Mouse (Mus musculus): ENCODE measurements around the gene Exoc3l2. TPM values are rescaled to one million over a fixed set of nuclear protein-coding genes. Genes with fewer than 3 reads are reported as not detected.
A peak's percentile ranks its signal among the peaks of the same experiment; 100 is the strongest.

Exoc3l2 gene
- total RNA-seq, 1 experiment from 2014 or later: 2.2 TPM

DNA sequence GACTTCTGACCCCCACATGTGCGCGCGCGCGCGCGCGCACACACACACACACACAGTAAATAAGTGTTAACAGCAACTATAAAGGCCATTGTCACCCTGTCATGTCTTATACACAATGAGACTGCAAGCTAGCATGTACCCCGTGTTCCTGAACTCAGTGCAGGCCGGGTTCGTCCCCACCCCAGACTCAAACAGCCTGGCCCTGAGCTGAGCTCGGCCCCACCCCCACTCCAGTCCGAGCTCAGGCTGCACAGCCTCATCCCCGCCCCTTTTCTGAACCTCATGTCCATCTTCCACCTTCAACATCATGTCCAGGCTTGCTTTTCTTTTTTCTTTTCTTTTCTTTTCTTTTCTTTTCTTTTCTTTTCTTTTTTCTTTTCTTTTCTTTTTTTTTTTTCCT is 7.2 kb downstream of the Exoc3l2 start:
- ATAC-seq (replicated peaks in 1 of 2; ENCODE audit: insufficient read depth in 1 of 2, low FRiP score in 2 of 2, low TSS enrichment in 1 of 2, low read depth in 1 of 2, poor library complexity in 2 of 2, severe bottlenecking in 2 of 2): no peak

DNA sequence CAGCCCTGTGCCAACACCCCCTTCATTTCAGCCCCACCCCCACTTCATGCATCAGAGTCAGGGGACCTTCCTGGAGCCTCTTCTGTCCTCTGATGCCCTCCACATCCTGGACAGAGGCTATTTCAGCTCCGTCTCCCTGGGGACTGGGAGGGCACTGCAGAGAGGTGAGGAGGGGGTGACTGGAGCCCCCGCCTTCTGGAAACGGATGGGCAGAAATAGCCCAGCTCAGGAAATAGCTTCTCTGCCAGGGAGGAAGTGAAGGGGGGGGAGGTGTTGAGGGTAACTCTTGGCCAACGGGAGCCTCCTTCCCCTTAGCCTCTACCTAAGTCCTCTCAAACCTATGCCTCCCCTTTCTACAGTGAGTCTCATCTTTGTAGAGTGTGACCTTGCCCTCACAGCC is 9.3 kb downstream of the Exoc3l2 start:
- peak; percentile 67 to 73 for ATAC-seq (replicated peaks in 1 of 2; ENCODE audit: insufficient read depth in 1 of 2, low FRiP score in 2 of 2, low TSS enrichment in 1 of 2, low read depth in 1 of 2, poor library complexity in 2 of 2, severe bottlenecking in 2 of 2)

DNA sequence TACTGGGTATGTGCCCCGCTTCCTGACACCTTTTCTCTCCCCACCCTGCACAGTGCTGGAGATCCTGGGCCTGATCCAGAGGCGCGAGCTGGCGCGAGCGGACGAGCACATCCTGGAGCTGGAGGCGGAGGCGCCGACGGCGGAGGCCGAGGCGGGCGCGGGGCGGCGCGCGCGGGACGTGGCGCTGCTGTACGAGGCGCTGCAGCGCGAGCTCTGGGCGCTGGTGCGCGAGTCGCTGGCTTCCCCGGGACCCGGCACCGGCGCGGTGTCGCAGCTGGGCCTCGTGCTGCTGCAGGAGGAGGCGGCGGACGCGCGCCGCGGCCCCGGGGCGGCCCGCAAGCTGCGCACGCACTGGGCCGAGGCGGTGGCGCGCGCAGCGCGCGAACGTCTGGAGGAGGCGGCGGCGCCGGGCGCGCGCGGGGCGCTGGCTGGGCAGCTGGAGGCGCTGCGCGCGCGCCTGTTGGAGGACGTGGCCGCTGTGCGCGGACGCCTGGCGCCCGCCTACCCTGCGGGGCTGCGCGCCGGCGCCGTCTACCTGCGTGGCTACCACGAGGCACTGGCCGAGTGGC is 10.8 kb downstream of the Exoc3l2 start:
- ATAC-seq (replicated peaks in 1 of 2; ENCODE audit: insufficient read depth in 1 of 2, low FRiP score in 2 of 2, low TSS enrichment in 1 of 2, low read depth in 1 of 2, poor library complexity in 2 of 2, severe bottlenecking in 2 of 2): peak in 1 of 2 experiments; percentile 35; a peak in 2 of 4 replicates

DNA sequence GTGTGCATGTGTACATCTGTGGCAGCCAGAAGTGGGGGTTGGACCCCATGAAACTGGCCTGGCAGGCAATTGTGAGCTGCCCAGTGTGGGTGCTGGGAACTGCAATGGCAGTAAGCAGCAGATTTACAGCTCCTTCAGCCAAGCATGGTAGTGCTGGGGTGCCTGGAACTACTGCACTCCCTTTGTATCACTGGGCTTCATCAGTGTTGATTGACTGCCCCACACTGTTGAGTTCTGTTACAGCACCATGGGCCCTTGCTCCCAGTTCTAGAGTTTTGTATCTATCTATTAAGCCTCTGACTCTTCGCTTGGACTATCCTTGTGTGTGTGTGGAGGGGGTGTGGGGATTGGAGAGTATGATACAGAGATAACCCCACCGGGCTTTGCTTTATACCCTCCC is 14.0 kb downstream of the Exoc3l2 start:
- ATAC-seq (replicated peaks in 1 of 2; ENCODE audit: insufficient read depth in 1 of 2, low FRiP score in 2 of 2, low TSS enrichment in 1 of 2, low read depth in 1 of 2, poor library complexity in 2 of 2, severe bottlenecking in 2 of 2): peak; percentile 33 to 37; a peak in 2 of 4 replicates

DNA sequence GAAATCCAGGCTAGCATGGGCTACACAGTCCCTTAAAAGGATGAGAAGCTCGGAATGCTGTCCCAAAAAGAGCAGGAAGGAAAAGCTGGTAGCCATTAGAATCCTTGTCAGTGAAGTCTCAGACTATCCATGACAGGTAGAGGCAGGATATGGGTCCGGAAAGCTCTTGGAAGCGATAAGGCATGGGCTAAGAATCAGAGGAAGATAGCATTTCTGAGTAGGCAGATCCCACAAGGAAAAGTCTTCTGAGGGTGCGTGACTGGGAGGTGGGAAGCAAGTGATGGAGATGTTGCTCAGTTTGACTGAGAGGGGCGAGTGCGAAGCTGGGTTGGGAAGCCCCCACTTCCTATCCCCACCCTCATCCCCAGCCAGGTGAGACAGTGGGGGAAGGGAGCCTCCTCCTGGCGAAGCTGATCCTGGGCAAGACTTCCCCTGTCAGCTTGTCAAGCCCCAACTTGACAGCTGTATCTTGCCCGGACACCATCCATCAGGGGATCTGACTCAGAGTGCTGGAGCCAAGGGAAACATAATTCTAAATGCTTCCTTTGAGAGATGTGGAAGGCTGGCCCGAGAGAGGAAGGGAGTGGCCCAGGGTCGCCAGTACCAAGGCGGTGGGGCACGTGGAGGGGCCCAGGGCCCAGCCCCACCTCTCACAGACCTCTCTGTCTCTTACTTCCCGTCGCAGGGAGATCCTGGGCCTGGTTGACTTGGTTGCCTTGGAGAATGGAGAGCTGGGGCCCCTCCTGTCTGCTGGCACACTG is 14.7 kb downstream of the Exoc3l2 start:
- ATAC-seq (replicated peaks in 1 of 2; ENCODE audit: insufficient read depth in 1 of 2, low FRiP score in 2 of 2, low TSS enrichment in 1 of 2, low read depth in 1 of 2, poor library complexity in 2 of 2, severe bottlenecking in 2 of 2): no peak

DNA sequence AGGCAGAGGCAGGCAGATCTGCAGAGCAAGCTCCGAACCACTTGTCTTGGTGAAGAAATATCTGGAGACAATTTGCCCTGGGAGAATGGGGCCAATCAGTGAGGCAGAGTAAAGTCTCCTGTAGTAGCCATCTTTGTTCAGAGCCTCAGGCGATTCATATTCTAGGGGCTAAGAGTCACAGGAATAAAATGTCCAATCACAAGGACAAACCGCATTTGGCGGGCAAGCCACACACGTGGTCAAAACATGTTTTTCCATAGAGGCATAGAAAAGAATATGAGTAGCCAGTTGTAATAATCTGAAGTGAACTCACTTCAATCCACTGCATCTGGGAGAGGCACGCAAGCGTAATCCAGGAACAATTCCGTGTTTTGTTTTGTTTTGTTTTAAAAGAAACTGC is 20.1 kb downstream of the Exoc3l2 start:
- ATAC-seq (replicated peaks in 1 of 2; ENCODE audit: insufficient read depth in 1 of 2, low FRiP score in 2 of 2, low TSS enrichment in 1 of 2, low read depth in 1 of 2, poor library complexity in 2 of 2, severe bottlenecking in 2 of 2): no peak

DNA sequence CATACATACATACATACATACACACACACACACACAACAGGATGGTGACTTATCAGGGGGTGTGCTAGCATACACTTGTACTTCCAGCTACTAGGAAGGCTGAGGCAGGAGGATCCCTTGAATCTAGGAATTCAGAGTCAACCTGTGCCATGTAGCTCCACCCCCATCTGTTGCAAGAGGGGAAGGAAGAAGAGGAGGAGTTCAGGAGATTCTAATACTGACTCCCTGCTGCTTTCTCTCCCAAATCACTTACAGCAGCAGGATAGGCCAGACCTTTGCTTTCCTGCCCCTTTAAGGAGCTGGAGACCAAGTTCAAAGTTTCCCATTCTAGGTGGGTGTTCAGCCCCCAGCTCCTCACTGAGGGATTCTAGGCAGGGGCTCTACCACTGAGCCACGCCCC is 22.4 kb downstream of the Exoc3l2 start:
- no peak for ATAC-seq (replicated peaks in 1 of 2; ENCODE audit: insufficient read depth in 1 of 2, low FRiP score in 2 of 2, low TSS enrichment in 1 of 2, low read depth in 1 of 2, poor library complexity in 2 of 2, severe bottlenecking in 2 of 2)

DNA sequence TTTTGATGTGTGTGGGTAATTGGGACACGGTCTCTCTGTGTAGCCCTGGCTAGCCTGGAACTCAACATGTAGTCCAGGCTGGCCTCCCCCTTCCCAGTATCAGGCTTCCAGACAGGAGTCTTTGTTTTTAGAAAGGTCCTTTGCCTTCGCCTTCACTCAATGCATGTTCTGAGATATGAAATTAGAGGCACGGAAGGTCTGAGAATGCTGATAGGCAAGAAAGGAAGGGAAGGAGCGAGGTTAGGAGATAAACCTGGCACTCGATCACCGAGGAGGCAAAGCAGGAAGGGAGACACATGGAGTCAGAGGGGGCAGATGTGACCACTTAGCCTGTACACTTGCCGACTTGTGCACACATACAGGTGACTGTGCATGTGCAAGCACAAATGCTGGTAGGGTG is 23.4 kb downstream of the Exoc3l2 start:
- ATAC-seq (replicated peaks in 1 of 2; ENCODE audit: insufficient read depth in 1 of 2, low FRiP score in 2 of 2, low TSS enrichment in 1 of 2, low read depth in 1 of 2, poor library complexity in 2 of 2, severe bottlenecking in 2 of 2): no peak

DNA sequence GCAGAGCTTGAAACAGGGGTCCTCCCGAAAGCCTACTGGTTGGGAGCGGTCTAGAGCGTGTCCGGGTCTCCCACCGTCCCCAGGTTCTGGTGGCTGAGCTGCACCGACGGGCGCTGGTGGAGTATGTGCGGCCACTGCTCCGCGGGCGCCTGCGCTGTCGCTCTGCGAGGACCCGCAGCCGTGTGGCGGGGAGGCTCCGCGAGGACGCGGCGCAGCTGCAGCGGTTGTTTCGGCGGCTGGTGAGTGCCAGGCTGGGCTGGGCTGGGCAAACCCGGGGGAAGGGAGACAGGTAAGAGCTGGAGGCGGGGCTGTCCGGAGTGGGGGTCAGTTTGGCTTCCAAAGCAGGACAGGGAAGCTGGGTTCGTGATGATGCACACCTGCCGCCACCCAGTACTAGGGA is 26.4 kb downstream of the Exoc3l2 start:
- ATAC-seq (replicated peaks in 1 of 2; ENCODE audit: insufficient read depth in 1 of 2, low FRiP score in 2 of 2, low TSS enrichment in 1 of 2, low read depth in 1 of 2, poor library complexity in 2 of 2, severe bottlenecking in 2 of 2): no peak

DNA sequence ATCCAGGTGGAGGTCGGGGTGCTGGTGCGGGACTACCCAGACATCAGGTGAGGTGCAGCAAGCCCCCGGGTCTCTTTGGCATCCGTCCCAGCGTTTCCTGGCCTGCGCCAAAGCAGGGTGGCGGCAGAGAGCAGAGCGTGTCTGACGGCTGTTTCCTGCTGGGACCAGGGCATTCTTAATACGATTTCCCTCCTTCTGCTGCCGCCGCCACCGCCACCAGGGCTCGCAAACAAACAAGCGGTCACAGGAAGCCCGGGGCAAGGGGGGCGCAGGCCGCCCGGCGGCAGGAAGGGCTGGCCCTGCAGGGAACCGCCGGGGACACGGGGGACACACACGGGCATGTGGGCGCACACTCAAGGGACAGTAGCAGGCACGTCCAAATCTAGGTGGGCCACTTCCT is 28.6 kb downstream of the Exoc3l2 start:
- peak; percentile 77 to 86 for ATAC-seq (replicated peaks in 1 of 2; ENCODE audit: insufficient read depth in 1 of 2, low FRiP score in 2 of 2, low TSS enrichment in 1 of 2, low read depth in 1 of 2, poor library complexity in 2 of 2, severe bottlenecking in 2 of 2)

DNA sequence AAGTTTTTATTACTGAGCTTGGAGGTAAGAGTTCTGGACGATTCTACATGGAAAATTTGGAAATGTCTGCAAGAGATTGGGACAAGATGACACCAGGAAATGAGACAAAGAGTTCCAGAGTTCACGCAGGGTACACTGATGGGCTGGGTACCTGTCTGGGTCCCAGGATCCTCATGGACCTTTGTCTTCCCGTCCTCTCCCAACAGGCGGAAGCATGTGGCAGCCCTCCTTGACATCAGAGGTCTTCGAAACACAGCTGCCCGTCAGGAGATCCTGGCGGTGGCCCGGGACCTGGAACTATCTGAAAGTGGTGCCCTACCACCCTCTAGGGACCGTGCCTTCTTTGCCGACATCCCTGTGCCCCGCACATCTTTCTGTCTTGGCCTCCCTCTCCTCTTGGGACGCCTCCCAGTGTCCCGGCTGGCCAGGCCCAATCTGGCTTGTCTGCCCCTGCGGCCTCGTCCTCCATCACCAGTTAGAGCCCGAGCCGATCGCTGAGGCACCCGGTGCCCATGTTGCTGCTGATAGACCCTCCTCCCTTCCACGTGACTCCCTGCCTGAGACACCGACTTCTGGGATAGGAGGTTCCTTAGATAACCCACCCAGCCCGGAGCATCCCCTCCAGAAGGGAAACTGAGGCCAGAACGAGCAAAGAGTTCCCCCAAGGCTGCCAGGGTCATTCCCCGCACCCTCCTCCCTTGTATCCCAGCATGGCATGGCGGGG is 31.8 kb downstream of the Exoc3l2 start:
- no peak for ATAC-seq (replicated peaks in 1 of 2; ENCODE audit: insufficient read depth in 1 of 2, low FRiP score in 2 of 2, low TSS enrichment in 1 of 2, low read depth in 1 of 2, poor library complexity in 2 of 2, severe bottlenecking in 2 of 2)

DNA sequence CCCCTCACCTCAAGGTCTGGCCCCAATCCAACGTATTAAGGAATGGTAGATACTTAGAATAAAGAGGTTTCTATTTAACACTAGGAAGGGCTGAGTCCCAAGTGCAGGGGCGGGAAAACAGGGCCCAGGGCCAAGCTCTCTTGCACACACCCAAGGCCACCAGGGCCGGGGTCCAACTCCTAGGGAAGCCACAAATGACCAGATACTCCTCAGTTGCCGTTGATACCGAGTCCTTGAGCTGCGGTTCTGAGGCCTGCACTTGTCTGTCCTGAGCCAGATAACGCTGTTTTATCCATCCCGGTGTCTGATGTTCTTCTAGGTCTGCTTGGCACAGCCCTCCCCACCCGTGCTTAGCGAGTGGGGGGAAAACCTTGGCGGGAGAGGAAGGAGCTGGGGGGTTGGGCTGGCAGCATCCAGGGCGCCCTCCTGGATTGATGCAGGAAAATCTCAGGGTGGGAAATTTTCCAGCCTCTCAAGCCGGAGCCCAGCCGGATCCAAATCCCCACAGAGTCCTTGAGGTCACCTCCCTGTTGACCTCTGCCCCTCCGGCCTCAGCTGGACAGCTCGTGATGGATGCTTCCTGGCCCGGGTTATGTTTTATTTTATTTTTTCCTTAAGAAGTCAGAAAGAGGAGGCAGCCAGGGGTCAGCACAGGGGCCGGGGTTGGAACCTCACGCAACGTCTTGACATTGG is 32.5 kb downstream of the Exoc3l2 start:
- no peak for ATAC-seq (replicated peaks in 1 of 2; ENCODE audit: insufficient read depth in 1 of 2, low FRiP score in 2 of 2, low TSS enrichment in 1 of 2, low read depth in 1 of 2, poor library complexity in 2 of 2, severe bottlenecking in 2 of 2)

DNA sequence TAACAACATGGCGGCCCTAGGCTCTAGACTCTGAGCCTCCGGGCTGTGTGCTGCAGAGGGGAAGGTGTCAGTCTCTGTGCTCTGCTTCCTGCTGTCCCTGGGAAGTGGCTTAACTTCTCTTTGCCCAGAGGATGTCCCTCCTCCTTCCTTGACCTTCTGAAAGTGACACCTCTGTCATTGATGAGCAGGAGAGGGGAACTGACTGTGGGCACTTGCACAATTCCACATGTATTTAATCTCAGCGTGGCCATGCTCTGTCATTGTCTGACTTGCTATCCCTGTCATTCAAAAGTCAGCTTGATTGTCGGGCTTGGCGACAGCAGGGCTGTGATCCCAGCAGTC is 33.1 kb downstream of the Exoc3l2 start:
- ATAC-seq (replicated peaks in 1 of 2; ENCODE audit: insufficient read depth in 1 of 2, low FRiP score in 2 of 2, low TSS enrichment in 1 of 2, low read depth in 1 of 2, poor library complexity in 2 of 2, severe bottlenecking in 2 of 2): no peak; a peak in 1 of 4 replicates

DNA sequence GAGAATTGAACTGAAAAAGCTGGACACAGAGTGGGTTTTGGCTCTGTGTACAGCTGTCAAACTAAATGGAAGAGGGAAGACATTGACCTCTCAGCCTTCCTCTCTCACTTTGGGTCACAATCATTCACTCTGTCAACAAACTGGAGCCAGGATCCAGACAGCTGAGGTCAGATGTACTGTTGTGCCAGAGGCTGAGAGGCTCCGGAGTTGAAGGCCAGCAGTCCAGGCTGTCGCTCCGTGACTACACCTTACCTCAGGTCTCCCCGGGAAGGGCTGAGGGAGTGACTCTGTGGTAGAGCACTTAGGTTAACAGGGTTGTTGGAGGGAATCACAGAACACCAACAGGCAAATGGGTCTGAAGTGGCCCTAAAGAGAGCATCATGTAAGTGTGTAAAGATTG is 35.2 kb downstream of the Exoc3l2 start:
- ATAC-seq (replicated peaks in 1 of 2; ENCODE audit: insufficient read depth in 1 of 2, low FRiP score in 2 of 2, low TSS enrichment in 1 of 2, low read depth in 1 of 2, poor library complexity in 2 of 2, severe bottlenecking in 2 of 2): no peak

DNA sequence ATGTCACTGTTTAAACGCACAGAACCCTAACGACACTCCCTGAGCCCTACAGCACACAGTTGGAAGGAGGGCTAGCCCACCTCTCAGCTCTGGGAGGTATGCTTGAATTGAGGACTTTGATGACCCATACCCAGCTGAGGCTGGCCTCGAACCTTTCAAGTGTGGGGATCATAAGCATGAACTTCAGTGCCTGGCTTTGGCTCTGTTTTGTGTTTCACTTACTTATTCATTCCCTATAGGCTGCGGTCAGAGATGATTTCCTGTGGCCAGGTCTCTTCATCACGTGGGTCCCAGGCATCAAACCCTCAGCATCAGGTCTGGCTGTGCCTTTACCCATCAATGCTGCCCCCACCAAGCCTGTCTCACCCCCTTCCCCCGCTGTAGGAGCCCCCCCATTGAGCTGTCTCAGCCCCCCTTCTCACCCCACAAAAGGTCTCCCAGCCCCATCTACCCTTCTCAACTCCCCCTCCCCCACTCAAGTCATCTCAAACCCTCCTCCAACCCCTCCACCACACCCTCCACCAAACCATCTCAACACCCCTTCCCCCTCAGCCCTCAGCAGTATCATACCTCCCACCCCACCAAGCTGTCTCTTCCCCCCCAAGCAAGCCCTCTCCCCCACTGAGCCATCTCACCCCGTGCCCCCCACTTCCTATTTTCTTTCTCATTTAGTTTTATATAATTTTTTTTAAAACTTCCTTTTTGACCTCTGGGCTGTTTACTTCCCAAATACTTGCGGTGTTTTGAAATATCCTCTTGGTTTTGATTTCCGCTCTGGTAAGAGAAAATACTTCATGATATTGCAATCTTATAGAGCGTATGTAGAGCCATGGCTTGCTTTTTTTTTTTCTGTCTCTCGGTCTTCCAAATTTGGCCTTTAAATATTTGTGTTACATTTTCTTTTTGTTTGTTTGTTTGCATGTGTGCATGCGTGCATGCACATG is 37.6 kb downstream of the Exoc3l2 start:
- ATAC-seq (replicated peaks in 1 of 2; ENCODE audit: insufficient read depth in 1 of 2, low FRiP score in 2 of 2, low TSS enrichment in 1 of 2, low read depth in 1 of 2, poor library complexity in 2 of 2, severe bottlenecking in 2 of 2): peak; percentile 47 to 54

DNA sequence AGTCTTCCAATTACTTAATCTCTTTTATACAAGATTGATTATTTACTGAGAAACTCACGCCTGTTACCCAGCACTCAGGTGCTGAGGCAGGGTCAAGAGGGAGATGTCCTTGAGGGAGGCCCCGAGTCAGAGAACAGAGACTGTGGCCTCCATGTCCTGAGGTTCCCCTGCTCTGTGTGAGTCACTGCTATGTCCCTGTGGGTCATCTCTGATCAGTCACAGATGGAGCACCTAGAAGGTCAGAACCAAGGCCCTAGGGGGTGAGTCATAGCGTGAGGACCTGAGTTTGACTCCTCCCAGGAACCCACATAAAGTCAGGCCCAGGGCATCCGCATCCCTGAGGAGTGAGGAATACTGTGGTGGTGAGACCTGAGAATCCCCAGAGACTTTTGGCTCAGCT is 38.5 kb downstream of the Exoc3l2 start:
- ATAC-seq (replicated peaks in 1 of 2; ENCODE audit: insufficient read depth in 1 of 2, low FRiP score in 2 of 2, low TSS enrichment in 1 of 2, low read depth in 1 of 2, poor library complexity in 2 of 2, severe bottlenecking in 2 of 2): no peak

DNA sequence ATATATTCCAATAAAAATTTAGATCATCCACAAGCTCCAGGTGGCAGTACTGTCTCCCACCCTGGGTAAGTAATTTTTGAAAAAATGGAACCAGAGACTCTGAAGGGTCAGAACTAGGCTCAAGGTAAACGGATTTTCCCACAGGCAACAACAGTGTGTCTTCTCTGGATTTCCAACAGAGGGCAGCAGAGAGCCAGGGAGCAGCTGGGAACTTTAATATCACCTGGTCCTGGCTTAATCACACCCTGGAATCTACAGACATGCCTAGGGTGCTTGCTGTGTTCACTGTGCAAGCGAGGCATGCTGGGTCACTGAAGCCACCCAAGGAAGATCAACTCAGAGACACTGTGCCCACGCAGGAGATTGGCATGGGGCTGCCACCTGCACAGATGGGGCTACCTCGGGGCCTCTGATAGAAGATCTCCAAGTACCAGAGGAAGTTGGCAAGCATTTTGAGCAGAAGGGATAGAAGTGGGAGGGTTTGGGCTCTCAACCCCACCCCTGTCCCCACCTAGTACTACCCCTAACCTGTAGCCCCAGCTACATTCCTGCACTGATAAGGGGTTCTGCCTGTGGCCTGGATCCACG is 40.4 kb downstream of the Exoc3l2 start:
- no peak for ATAC-seq (replicated peaks in 1 of 2; ENCODE audit: insufficient read depth in 1 of 2, low FRiP score in 2 of 2, low TSS enrichment in 1 of 2, low read depth in 1 of 2, poor library complexity in 2 of 2, severe bottlenecking in 2 of 2)

All from hematopoietic stem cell, adult 5-6 weeks (primary cell).